Mouse (Mus musculus) CH12.LX (cell line): ENCODE results near the gene Npas2. TPM values are rescaled to one million over a fixed set of nuclear protein-coding genes. Genes with fewer than 3 reads are reported as not detected.

Source experiments
- DNase-seq: peaks from one replicate; pipeline ENCODE4 v3.0.0-alpha.2; 2013; ENCODE audit errors: extremely low read depth
- H3K27ac ChIP-seq: 2 replicates; pipeline ENCODE4 v1.5.1; 2012; ENCODE audit warnings: low read depth, mild to moderate bottlenecking, control low read depth, moderate library complexity; ENCODE audit not compliant: insufficient read depth
- H3K27me3 ChIP-seq: replicated peaks from 2 replicates; pipeline ENCODE3; 2012; ENCODE audit warnings: inconsistent platforms
- H3K36me3 ChIP-seq, 2 experiments: replicated peaks in 1 of 2; 2 replicates each; pipeline versions ENCODE3 to v1.6.1; 2012; ENCODE audit warnings: inconsistent platforms in 1 of 2, low read length in 1 of 2, mild to moderate bottlenecking in 1 of 2, mixed read lengths in 1 of 2, moderate library complexity in 1 of 2; ENCODE audit not compliant: control insufficient read depth in 1 of 2, insufficient read depth in 1 of 2
- H3K4me1 ChIP-seq, 2 experiments: 2 replicates each; pipeline ENCODE4 v1.6.1; 2012; ENCODE audit warnings: inconsistent platforms in 1 of 2, moderate library complexity in 1 of 2; ENCODE audit not compliant: insufficient read depth in 2 of 2, control insufficient read depth in 1 of 2
- H3K4me2 ChIP-seq: 2 replicates; pipeline ENCODE4 v1.6.1; 2012; ENCODE audit warnings: low read depth, mild to moderate bottlenecking, control low read depth; ENCODE audit not compliant: poor library complexity, insufficient read depth, severe bottlenecking
- H3K4me3 ChIP-seq, 3 experiments: fragments of 150-350 bp in 1 of 3; sonication (generic) in 1 of 3; replicated peaks in 1 of 3; 2 replicates each; pipeline versions ENCODE3 to v1.5.1; 2011 to 2012; ENCODE audit warnings: low read depth in 2 of 3, low read length in 2 of 3, mild to moderate bottlenecking in 2 of 3, moderate library complexity in 2 of 3, control low read depth in 1 of 3, improper control_type of control experiment in 1 of 3, inconsistent platforms in 1 of 3, mixed read lengths in 1 of 3; ENCODE audit not compliant: poor library complexity in 1 of 3
- H3K79me2 ChIP-seq: replicated peaks from 2 replicates; pipeline ENCODE4 v1.6.1; 2012; ENCODE audit warnings: mild to moderate bottlenecking, moderate library complexity; ENCODE audit not compliant: control insufficient read depth, poor library complexity, insufficient read depth, severe bottlenecking; ENCODE audit errors: extremely low read depth
- H3K9ac ChIP-seq: 2 replicates; pipeline ENCODE4 v1.6.1; 2012; ENCODE audit warnings: low read depth, mild to moderate bottlenecking, control low read depth, moderate library complexity; ENCODE audit not compliant: insufficient read depth
- H3K9me3 ChIP-seq: replicated peaks from 2 replicates; pipeline ENCODE3; 2012; ENCODE audit warnings: low read length, inconsistent platforms, mixed read lengths
- E2F4 ChIP-seq: IDR thresholded peaks from 2 replicates; pipeline ENCODE4 v1.6.1; 2011; ENCODE audit warnings: low read depth, low read length, improper control_type of control experiment; ENCODE audit not compliant: insufficient replicate concordance
- ETS1 ChIP-seq: conservative IDR thresholded peaks from 2 replicates; pipeline ENCODE4 v1.6.1; 2012; ENCODE audit warnings: low read depth, mild to moderate bottlenecking, inconsistent platforms, low read length, improper control_type of control experiment, moderate library complexity
- IRF4 ChIP-seq: IDR thresholded peaks from 2 replicates; pipeline ENCODE4 v1.6.1; 2014; ENCODE audit warnings: low read depth, mild to moderate bottlenecking, inconsistent platforms, low read length, improper control_type of control experiment
- JUND ChIP-seq: conservative IDR thresholded peaks from 2 replicates; pipeline ENCODE4 v1.6.1; 2011; ENCODE audit warnings: low read depth, low read length, improper control_type of control experiment
- MAZ ChIP-seq: IDR thresholded peaks from 2 replicates; pipeline ENCODE4 v1.6.1; 2012; ENCODE audit warnings: low read depth, mild to moderate bottlenecking, inconsistent platforms, low read length, improper control_type of control experiment, moderate library complexity
- NRF1 ChIP-seq: IDR thresholded peaks from 2 replicates; pipeline ENCODE4 v1.6.1; 2014; ENCODE audit warnings: low read depth, mild to moderate bottlenecking, inconsistent platforms, low read length, improper control_type of control experiment, moderate library complexity
- POLR2AphosphoS2 ChIP-seq: IDR thresholded peaks from 2 replicates; pipeline ENCODE4 v1.6.1; 2011; ENCODE audit warnings: low read depth, low read length, improper control_type of control experiment
- RAD21 ChIP-seq: IDR thresholded peaks from 2 replicates; pipeline ENCODE4 v1.6.1; 2011; ENCODE audit warnings: low read depth, mild to moderate bottlenecking, low read length, improper control_type of control experiment, moderate library complexity
- RCOR1 ChIP-seq: conservative IDR thresholded peaks from 2 replicates; pipeline ENCODE4 v1.6.1; 2012; ENCODE audit warnings: low read depth, mild to moderate bottlenecking, inconsistent platforms, low read length, improper control_type of control experiment
- SIN3A ChIP-seq: IDR thresholded peaks from 2 replicates; pipeline ENCODE4 v1.6.1; 2012; ENCODE audit warnings: low read length, improper control_type of control experiment, inconsistent platforms
- TCF12 ChIP-seq: IDR thresholded peaks from 2 replicates; pipeline ENCODE4 v1.6.1; 2014; ENCODE audit warnings: low read depth, mild to moderate bottlenecking, inconsistent platforms, low read length, improper control_type of control experiment
- UBTF ChIP-seq: IDR thresholded peaks from 2 replicates; pipeline ENCODE4 v1.6.1; 2012; ENCODE audit warnings: low read depth, mild to moderate bottlenecking, inconsistent platforms, low read length, improper control_type of control experiment, moderate library complexity
- USF1 ChIP-seq: IDR thresholded peaks from 2 replicates; pipeline ENCODE4 v1.6.1; 2014; ENCODE audit warnings: low read depth, mild to moderate bottlenecking, inconsistent platforms, low read length, improper control_type of control experiment
- ZKSCAN1 ChIP-seq: IDR thresholded peaks from 2 replicates; pipeline ENCODE4 v1.6.1; 2012; ENCODE audit warnings: low read depth, inconsistent platforms, low read length, improper control_type of control experiment, borderline replicate concordance
- ZMIZ1 ChIP-seq: IDR thresholded peaks from 2 replicates; pipeline ENCODE4 v1.6.1; 2012; ENCODE audit warnings: low read depth, mild to moderate bottlenecking, inconsistent platforms, low read length, improper control_type of control experiment
- ZNF384 ChIP-seq: IDR thresholded peaks from 2 replicates; pipeline ENCODE4 v1.6.1; 2012; ENCODE audit warnings: low read depth, low read length, improper control_type of control experiment, inconsistent platforms
- dilution Hi-C: fragments of 300-500 bp; cut with MboI; formaldehyde crosslinking; loops from 2 replicates; pipeline ENCODE4 v1.14.3; 2020; ENCODE audit warnings: low sequenced_read_pairs; ENCODE audit not compliant: extremely low pct_unique_long_range_greater_than_20kb, extremely low pct_ligation_motif_present
- in situ Hi-C: fragments of 300-500 bp; cut with MboI; formaldehyde crosslinking; loops from 3 replicates; pipeline ENCODE4 v1.14.3; 2019; ENCODE audit warnings: low sequenced_read_pairs, low pct_ligation_motif_present, low pct_unique_long_range_greater_than_20kb, mixed read lengths
- polyA plus RNA-seq: library from polyadenylated mRNA; unstranded; fragments of >175 nt; gene quantifications from 2 replicates; pipeline ENCODE4 v1.2.1, GENCODE M21; 2012; ENCODE audit warnings: low read depth; ENCODE audit not compliant: insufficient read length
- total RNA-seq, 2 experiments: library from RNA; depleted of rRNA; stranded (reverse); fragments of 300-350 nt in 1 of 2; fragments of >200 nt in 1 of 2; gene quantifications; 2 replicates each; pipeline ENCODE4 v1.2.3; 2012 to 2014

Gene Npas2
- total and polyA plus RNA-seq, 3 experiments, result 0.13 TPM; not detected in 2

- no peak for TF ChIP-seq RCOR1
- no peak for TF ChIP-seq ZMIZ1
- no peak for TF ChIP-seq POLR2AphosphoS2
- TF ChIP-seq IRF4, result no peak
- H3K36me3 ChIP-seq, result no peaks in the 10 kb centered on the region
- H3K9me3 ChIP-seq, result peaks cover 4% of the 10 kb centered on the region
- no peak overlapping the region for H3K4me2 ChIP-seq
- in situ Hi-C loops (loop anchor here (5.0 kb wide), 1 partner anchor 108 kb away; no protein-coding TSS in a partner anchor), dilution Hi-C loops (no loop called here)
- H3K79me2 ChIP-seq, result no peaks in the 10 kb centered on the region
- H3K9ac ChIP-seq, result no peak overlapping the region
- H3K27me3 ChIP-seq, result no peaks in the 10 kb centered on the region
- DNase-seq, result no peak
- H3K27ac ChIP-seq, result no peak overlapping the region
- H3K4me1 ChIP-seq, result peaks cover 0 to 14% of the 10 kb centered on the region in 2 experiments; a peak in 2 of 4 replicates
- H3K4me3 ChIP-seq, result no peak overlapping the region
Measured at GRCm38 (mm10) chr1:39394650-39395049, 201.1 kb downstream of the Npas2 start.

DNA sequence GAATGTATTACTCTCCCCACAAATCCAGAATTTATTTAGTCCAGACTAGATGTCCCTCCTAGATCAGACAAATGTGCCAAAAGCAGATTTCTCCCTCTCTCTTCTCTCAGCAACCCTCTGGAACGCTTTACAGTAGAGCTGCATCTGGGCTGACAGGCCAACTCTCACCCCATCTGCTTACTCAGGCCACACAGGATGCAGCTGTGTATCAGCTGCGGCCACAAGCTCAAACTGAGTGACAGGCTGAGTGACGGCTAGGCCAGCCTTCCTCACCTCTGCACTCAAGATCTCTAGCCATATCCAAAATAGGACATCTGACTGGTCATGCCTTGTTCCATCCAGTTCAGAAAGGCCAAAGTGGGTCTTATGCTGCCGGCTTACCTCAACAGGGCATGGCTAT lies 202.8 kb downstream of the Npas2 start:
- no peaks in the 10 kb centered on the region for H3K27me3 ChIP-seq
- DNase-seq, result no peak
- H3K4me3 ChIP-seq, result no peak overlapping the region
- H3K4me2 ChIP-seq, result no peak overlapping the region
- dilution Hi-C loops, result no loop called here
- H3K4me1 ChIP-seq, result peaks cover 0 to 26% of the 10 kb centered on the region in 2 experiments; a peak in 2 of 4 replicates
- TF ChIP-seq ETS1, result peak; percentile 88
- TF ChIP-seq RAD21, result no peak
- peak; percentile 69; the same call in 1 of the 2 replicates for TF ChIP-seq TCF12
- TF ChIP-seq SIN3A, result peak; percentile 35; the same call in 1 of the 2 replicates
- TF ChIP-seq JUND, result no peak
- TF ChIP-seq, all 38 proteins: peak for 3
- in situ Hi-C loops, result no loop called here
- Histone ChIP-seq H3K9ac (no peak overlapping the region), H3K36me3 (no peaks in the 10 kb centered on the region), H3K9me3 (peaks cover 4% of the 10 kb centered on the region), H3K79me2 (no peaks in the 10 kb centered on the region), H3K27ac (no peak overlapping the region)

- Histone ChIP-seq H3K79me2 (no peaks in the 10 kb centered on the region), H3K4me3 (no peak overlapping the region), H3K9me3 (peaks cover 4% of the 10 kb centered on the region), H3K27me3 (no peaks in the 10 kb centered on the region), H3K4me2 (no peak overlapping the region), H3K4me1 (peaks cover 0 to 26% of the 10 kb centered on the region in 2 experiments; a peak in 2 of 4 replicates), H3K36me3 (no peaks in the 10 kb centered on the region), H3K9ac (no peak overlapping the region), H3K27ac (no peak overlapping the region)
- in situ Hi-C loops (no loop called here), dilution Hi-C loops (no loop called here)
- no peak for DNase-seq
- TF ChIP-seq UBTF (no peak), MAZ (no peak), ZNF384 (no peak), ZKSCAN1 (no peak), NRF1 (no peak), E2F4 (no peak), ETS1 (no peak), USF1 (no peak)
Measured at GRCm38 (mm10) chr1:39398284-39398683, 204.8 kb downstream of the Npas2 start.
